Mouse (Mus musculus) lung, postnatal 36 days (tissue): ENCODE results near the gene Hsfy2.

Experiments
- DNase-seq: peaks from one replicate; pipeline ENCODE4 v3.0.0; 2022; ENCODE audit warnings: mixed read lengths

Gene Hsfy2

GRCm38 (mm10) chr1:56637335-56637734 lies at the start of gene Hsfy2:
TSS of gene Hsfy2 (minus strand) at chr1:56637435.
- no peak for DNase-seq

- DNase-seq, result no peak
Measured at GRCm38 (mm10) chr1:56685053-56685557, 47.9 kb upstream of the Hsfy2 start.

GRCm38 (mm10) chr1:56684512-56684911 lies 47.3 kb upstream of the Hsfy2 start:
- DNase-seq, result no peak

GRCm38 (mm10) chr1:56681258-56681657 lies 44.0 kb upstream of the Hsfy2 start:
- no peak for DNase-seq

GRCm38 (mm10) chr1:56675253-56675652 lies 38.0 kb upstream of the Hsfy2 start:
- no peak for DNase-seq

- no peak for DNase-seq
Measured at GRCm38 (mm10) chr1:56674601-56675000, 37.4 kb upstream of the Hsfy2 start.

GRCm38 (mm10) chr1:56671241-56671945 lies 34.2 kb upstream of the Hsfy2 start:
- DNase-seq, result no peak

GRCm38 (mm10) chr1:56670509-56670908 lies 33.3 kb upstream of the Hsfy2 start:
- no peak for DNase-seq

- DNase-seq, result no peak
Measured at GRCm38 (mm10) chr1:56664606-56665005, 27.4 kb upstream of the Hsfy2 start.

- no peak for DNase-seq
Measured at GRCm38 (mm10) chr1:56626824-56627223, 10.4 kb downstream of the Hsfy2 start.

GRCm38 (mm10) chr1:56624304-56624703 lies 12.9 kb downstream of the Hsfy2 start:
- no peak for DNase-seq

GRCm38 (mm10) chr1:56612384-56612783 lies 24.9 kb downstream of the Hsfy2 start:
- no peak for DNase-seq
